In the genomic region with DNA sequence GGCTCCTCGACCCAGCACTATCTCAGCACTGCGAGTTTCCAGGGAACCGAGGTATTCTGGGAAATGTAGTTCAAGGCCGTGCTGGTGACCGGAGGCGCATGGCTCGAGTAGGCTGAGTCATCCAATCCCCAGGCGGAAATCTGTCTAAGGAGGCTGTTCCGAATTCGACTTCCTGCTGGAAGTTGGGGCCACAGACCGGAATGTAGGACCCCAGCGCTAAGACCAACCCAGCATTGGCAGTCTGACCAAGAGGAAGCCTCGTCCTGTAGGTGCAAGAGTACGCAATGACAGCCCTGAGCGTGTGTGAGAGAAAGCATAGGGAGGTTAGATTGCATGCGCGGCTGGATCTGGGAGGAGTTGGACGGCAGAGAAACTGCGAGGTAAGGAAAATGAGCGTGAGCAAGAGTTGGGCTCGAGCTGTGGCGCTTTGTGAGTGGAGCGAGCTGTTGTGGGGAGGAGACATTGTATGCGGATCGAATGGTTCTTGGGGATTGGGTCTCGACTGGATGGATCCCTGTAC, we compare ENCODE assay signal across 8 mouse cellular contexts. TPM values are rescaled to one million over a fixed set of nuclear protein-coding genes. Genes with fewer than 3 reads are reported as not detected.
A peak's percentile ranks its signal among the peaks of the same experiment; 100 is the strongest.
DNase-seq lines count a peak whose midpoint lies in the region; ATAC-seq lines count a peak whose summit lies in the region.

TSS of gene Zfp790 (plus strand) at position 205 of the 520 bp plus-strand sequence.

- H3K4me3 ChIP-seq in heart, embryonic 10.5 days = peak within 1 kb of the TSS; percentile 83
- H3K4me3 ChIP-seq in kidney, embryonic 15.5 days (replicated peaks) = peak within 1 kb of the TSS; percentile 80

- H3K9ac ChIP-seq in kidney, embryonic 15.5 days = peak within 1 kb of the TSS; percentile 69

- peaks cover 5% of the 10 kb centered on the region; the same call in 1 of the 2 replicates for H3K36me3 ChIP-seq in heart, embryonic 10.5 days
- H3K36me3 ChIP-seq in kidney, embryonic 15.5 days = peaks cover 5% of the 10 kb centered on the region

- peak; percentile 99 for ATAC-seq in erythroblast, adult 5-6 weeks (replicated peaks; ENCODE audit: low FRiP score, poor library complexity, severe bottlenecking)
- peak; percentile 97 for ATAC-seq in kidney, embryonic 15.5 days (replicated peaks; ENCODE audit: low FRiP score)
- ATAC-seq in monocyte, adult 5-6 weeks (replicated peaks; ENCODE audit: insufficient number of reproducible peaks, low FRiP score, low TSS enrichment, poor library complexity, severe bottlenecking) = peak; percentile 97

- peak; percentile 76 to 79 for DNase-seq in B cell, adult 2 months
- peak; percentile 99 for DNase-seq in brain, adult 2 months (ENCODE audit: low read depth, low spot score)
- peak; percentile 98 for DNase-seq in heart, embryonic 10.5 days (ENCODE audit: low spot score)
- peak; percentile 89 for DNase-seq in liver
- peak; percentile 81 to 85 for DNase-seq in spleen, postnatal 4 days (ENCODE audit: low spot score in 2 of 2)

- H3K4me1 ChIP-seq in heart, embryonic 10.5 days = peaks cover 19% of the 10 kb centered on the region
- H3K4me1 ChIP-seq in kidney, embryonic 15.5 days = peaks cover 31% of the 10 kb centered on the region

- peak within 1 kb of the TSS; percentile 89 for H3K27ac ChIP-seq in heart, embryonic 10.5 days
- H3K27ac ChIP-seq in kidney, embryonic 15.5 days = peak within 1 kb of the TSS; percentile 95

- H3K9me3 ChIP-seq in heart, embryonic 10.5 days = no peaks in the 10 kb centered on the region
- H3K9me3 ChIP-seq in kidney, embryonic 15.5 days (replicated peaks) = no peaks in the 10 kb centered on the region

- WGBS in heart, embryonic 10.5 days = under 1% methylated on average over 26 of the region's 26 CpGs
- whole genome bisulfite sequencing in kidney, embryonic 15.5 days = under 1% methylated on average over 26 of the region's 26 CpGs

- no peaks in the 10 kb centered on the region for H3K27me3 ChIP-seq in heart, embryonic 10.5 days (ENCODE audit: insufficient read depth, poor library complexity, severe bottlenecking)
- no peaks in the 10 kb centered on the region for H3K27me3 ChIP-seq in kidney, embryonic 15.5 days

- peak within 1 kb of the TSS; percentile 83 for H3K4me2 ChIP-seq in kidney, embryonic 15.5 days

RNA-seq across cellular contexts. Expression of gene Zfp790, which starts in this region (rescaled TPM):
- total RNA-seq in erythroblast, adult 5-6 weeks (2015; ENCODE audit: low replicate concordance) = 0.42 and 0.77 TPM in 2 replicates
- total RNA-seq in erythroblast, adult 5-6 weeks (2017; ENCODE audit: low replicate concordance) = 2.6 and 4.5 TPM in 2 replicates
- polyA plus RNA-seq in heart, embryonic 10.5 days (2016; fragmentation: Nextera tagmentation; extraction: Ambion mirVana) = 10.5 and 10.8 TPM in 2 replicates
- polyA plus RNA-seq in kidney, embryonic 15.5 days (2015; fragmentation: Nextera tagmentation; extraction: Ambion mirVana) = 13.4 and 13.9 TPM in 2 replicates
- 10.2 to 18.4 TPM (median 11.5 TPM) in 3 replicates for total RNA-seq in monocyte, adult 5-6 weeks (2017)

Comparison
In these comparisons a context has a peak if more than half of its experiments do, and no peak if none do; other contexts are left out.
1. Peak in every context shown above with its lines: DNase-seq, ATAC-seq, H3K4me3 ChIP-seq and H3K27ac ChIP-seq.